Mouse (Mus musculus) ES-CJ7 (cell line): Measurements from ENCODE around the gene Nol10.
"Not testable (repeated sequence)": the region's sequence is repeated elsewhere in the genome, so short reads cannot be mapped to it uniquely, and the experiment has no call there.

Source experiments
- DNase-seq: peaks from one replicate; pipeline ENCODE4 v3.0.0; 2011; ENCODE audit warnings: low read depth, low spot score

The Nol10 gene

GRCm38 (mm10) chr12:17455096-17455495 is 106.8 kb downstream of the Nol10 start:
- no peak for DNase-seq

- DNase-seq, result not testable (repeated sequence)
Measured at GRCm38 (mm10) chr12:17459223-17459622, 111.0 kb downstream of the Nol10 start.

GRCm38 (mm10) chr12:17463706-17464105 is 115.4 kb downstream of the Nol10 start:
- DNase-seq, result no peak

- DNase-seq, result not testable (repeated sequence)
Measured at GRCm38 (mm10) chr12:17464550-17464949, 116.3 kb downstream of the Nol10 start.

- no peak for DNase-seq
Measured at GRCm38 (mm10) chr12:17466791-17467190, 118.5 kb downstream of the Nol10 start.

GRCm38 (mm10) chr12:17468359-17468758 is 120.1 kb downstream of the Nol10 start:
- DNase-seq, result no peak

GRCm38 (mm10) chr12:17469869-17470268 is 121.6 kb downstream of the Nol10 start:
- DNase-seq, result no peak

- not testable (repeated sequence) for DNase-seq
Measured at GRCm38 (mm10) chr12:17470528-17470927, 122.3 kb downstream of the Nol10 start.

- DNase-seq, result no peak
Measured at GRCm38 (mm10) chr12:17471405-17471804, 123.1 kb downstream of the Nol10 start.

- no peak for DNase-seq
Measured at GRCm38 (mm10) chr12:17473128-17473527, 124.9 kb downstream of the Nol10 start.

- no peak for DNase-seq
Measured at GRCm38 (mm10) chr12:17473862-17474261, 125.6 kb downstream of the Nol10 start.

GRCm38 (mm10) chr12:17474681-17475080 is 126.4 kb downstream of the Nol10 start:
- no peak for DNase-seq

- no peak for DNase-seq
Measured at GRCm38 (mm10) chr12:17475146-17475545, 126.9 kb downstream of the Nol10 start.

- DNase-seq, result no peak
Measured at GRCm38 (mm10) chr12:17478196-17478595, 129.9 kb downstream of the Nol10 start.

- no peak for DNase-seq
Measured at GRCm38 (mm10) chr12:17478856-17479255, 130.6 kb downstream of the Nol10 start.
